Mouse (Mus musculus): Measurements from ENCODE around the gene Esp16. TPM values are rescaled to one million over a fixed set of nuclear protein-coding genes. Genes with fewer than 3 reads are reported as not detected.
"Not testable (repeated sequence)": the region's sequence is repeated elsewhere in the genome, so short reads cannot be mapped to it uniquely, and the experiment has no call there.

Esp16 gene
- not detected in 2 replicates for polyA plus RNA-seq (2015; fragmentation: Nextera tagmentation; extraction: Ambion mirVana)

DNA sequence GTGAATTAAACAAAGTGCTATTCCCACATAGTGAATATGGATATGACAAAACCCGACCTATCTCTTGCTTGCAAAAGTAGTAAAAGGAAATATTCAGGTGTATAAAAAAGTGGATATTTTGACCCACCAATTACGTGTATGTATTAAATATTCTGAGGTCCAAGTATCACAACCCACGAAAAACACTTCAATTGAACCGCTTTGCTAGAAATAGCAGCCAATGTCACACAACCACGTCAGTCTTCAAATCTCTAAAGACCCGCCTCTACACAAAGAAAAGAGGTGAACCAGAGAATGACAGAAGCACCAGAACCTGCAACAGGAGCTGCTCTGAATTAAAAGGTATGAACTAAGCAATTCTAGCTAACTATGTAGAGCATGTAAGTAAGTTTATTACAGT, at the start of gene Esp16:
Gene Esp16, plus strand, starts transcription at position 301 of the 400 bp plus-strand sequence.
- not testable (repeated sequence) for H3K4me2 ChIP-seq (ENCODE audit: low read length); H3K9me3 ChIP-seq (ENCODE audit: control insufficient read depth, low read length); H3K27me3 ChIP-seq (replicated peaks; ENCODE audit: control insufficient read depth, insufficient read depth, low read length); H3K4me1 ChIP-seq (ENCODE audit: control insufficient read depth, insufficient read depth, low read depth, low read length); H3K9ac ChIP-seq (ENCODE audit: low read depth, low read length); H3K27ac ChIP-seq (ENCODE audit: low read depth, low read length); H3K36me3 ChIP-seq (ENCODE audit: control insufficient read depth, insufficient read depth, low read length); H3K4me3 ChIP-seq (ENCODE audit: low read length); ATAC-seq
- 78% methylated on average over 6 of the region's 6 CpGs for WGBS

DNA sequence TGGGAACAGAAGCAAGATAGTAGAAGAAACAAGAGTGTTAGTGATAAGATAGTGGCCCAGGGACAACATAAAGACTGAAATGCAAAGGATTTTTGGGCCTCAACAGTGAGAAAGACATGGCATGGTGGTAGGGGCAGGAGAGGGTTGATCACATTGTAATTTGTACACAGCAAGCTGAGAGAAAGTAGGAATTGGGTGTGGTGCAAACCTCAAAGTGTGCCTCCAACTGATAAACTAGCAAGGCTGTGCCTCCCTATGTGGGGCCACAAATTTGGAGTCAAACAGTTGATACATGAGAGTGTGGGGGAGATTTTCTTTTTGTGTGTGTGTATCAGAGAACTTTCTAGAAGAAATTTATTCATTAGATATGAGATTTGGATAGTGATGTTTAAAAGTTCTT, 37.9 kb upstream of the Esp16 start:
- not testable (repeated sequence) for H3K36me3 ChIP-seq (ENCODE audit: control insufficient read depth, insufficient read depth, low read length); H3K4me3 ChIP-seq (ENCODE audit: low read length); H3K4me2 ChIP-seq (ENCODE audit: low read length); H3K27me3 ChIP-seq (replicated peaks; ENCODE audit: control insufficient read depth, insufficient read depth, low read length); H3K9me3 ChIP-seq (ENCODE audit: control insufficient read depth, low read length); ATAC-seq; H3K4me1 ChIP-seq (ENCODE audit: control insufficient read depth, insufficient read depth, low read depth, low read length); H3K27ac ChIP-seq (ENCODE audit: low read depth, low read length); H3K9ac ChIP-seq (ENCODE audit: low read depth, low read length)

Other genes with a start within 250 kb of the Esp16 start
- not detected in 2 replicates for gene Esp18, start 129.8 kb upstream of the Esp16 start, polyA plus RNA-seq (2015; fragmentation: Nextera tagmentation; extraction: Ambion mirVana)
- not detected in 2 replicates for gene Esp15, start 104.8 kb downstream of the Esp16 start, polyA plus RNA-seq (2015; fragmentation: Nextera tagmentation; extraction: Ambion mirVana)